Mouse (Mus musculus) heart, adult 8-10 months (tissue): Measurements from ENCODE around the gene Irgc1. TPM values are rescaled to one million over a fixed set of nuclear protein-coding genes. Genes with fewer than 3 reads are reported as not detected.
"Not testable (repeated sequence)": the region's sequence is repeated elsewhere in the genome, so short reads cannot be mapped to it uniquely, and the experiment has no call there.

ENCODE experiments used
- DNase-seq: peaks from one replicate; pipeline ENCODE4 v3.0.0; 2022; ENCODE audit warnings: low spot score
- total RNA-seq, 4 experiments: library from RNA; stranded (reverse); gene quantifications; 2 replicates each; pipeline ENCODE4 v1.2.4; 2022

The Irgc1 gene
- total RNA-seq, 4 experiments from 2014 or later = 0.32 TPM; not detected in 3

DNA sequence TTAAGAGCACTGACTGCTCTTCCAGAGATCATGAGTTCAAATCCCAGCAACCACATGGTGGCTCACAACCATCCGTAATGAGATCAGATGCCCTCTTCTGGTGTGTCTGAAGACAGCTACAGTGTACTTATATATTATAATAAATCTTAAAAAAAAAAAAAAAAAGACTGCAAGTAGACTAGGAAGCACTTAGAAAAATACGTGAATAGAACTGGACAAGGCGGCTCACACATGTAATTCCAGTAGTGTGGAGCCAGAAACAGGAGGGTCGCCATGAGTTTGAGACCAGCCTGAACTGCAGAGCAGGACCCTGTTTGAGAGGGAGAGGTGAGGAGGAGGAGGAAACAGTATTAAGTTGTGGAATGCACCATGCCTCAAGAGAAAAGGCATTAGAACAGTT lies 51.6 kb downstream of the Irgc1 start:
- DNase-seq = not testable (repeated sequence)

DNA sequence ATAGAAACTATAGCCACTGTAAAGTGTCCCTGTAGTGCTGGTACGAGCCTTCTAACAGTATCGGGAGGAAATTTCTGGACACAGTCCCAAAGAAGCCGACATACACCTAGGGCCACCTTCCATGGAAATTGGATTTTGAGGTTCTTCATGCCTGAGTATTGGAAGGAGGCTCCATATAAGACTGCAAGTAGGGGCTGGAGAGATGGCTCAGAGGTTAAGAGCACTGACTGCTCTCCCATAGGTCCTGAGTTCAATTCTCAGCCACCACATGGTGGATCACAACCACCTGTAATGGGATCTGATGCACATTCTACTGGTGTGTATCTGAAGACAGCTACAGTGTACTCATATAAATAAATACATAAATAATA lies 52.0 kb downstream of the Irgc1 start:
- DNase-seq = no peak

DNA sequence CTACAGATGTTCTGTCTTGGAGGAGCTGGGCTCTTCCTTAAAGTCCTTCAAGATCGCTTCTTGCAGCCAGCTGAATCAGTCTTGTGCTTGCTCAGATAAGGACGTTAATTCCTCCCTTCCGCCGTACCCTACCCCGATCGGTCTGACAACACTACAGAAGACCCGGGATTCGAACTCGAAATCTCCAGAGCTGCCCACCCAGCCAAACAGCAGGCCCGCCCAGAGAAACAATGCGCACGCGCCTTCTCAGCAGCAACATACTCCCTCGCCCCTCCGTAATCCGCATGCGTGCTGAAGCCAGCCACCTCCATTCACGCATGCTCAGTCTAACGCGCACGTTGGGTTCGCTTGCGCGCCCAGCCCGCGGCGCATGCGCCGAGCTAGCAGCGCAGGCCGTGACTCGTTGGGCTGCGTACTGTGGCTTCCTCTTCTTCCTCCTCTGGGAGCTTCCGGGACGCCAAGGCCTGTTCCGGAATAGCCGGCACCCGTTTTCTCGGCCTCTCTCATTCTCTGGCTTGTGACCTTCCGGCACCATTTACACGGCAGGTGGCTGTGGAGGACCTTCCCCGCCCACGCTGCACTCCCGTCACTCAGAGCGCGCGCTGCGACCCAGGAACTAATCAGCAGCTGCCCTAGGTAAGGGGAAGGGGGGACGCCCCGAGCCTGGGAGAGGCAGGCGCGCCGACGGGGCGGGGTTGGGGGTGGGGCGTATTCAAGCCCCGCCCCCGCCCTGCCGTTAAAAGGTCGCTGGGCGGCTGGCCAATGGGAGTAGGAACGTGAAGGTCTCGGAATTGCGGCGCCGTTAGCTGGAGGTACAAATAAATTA lies 52.6 kb downstream of the Irgc1 start, which contains the start of gene Smg9:
TSS of gene Smg9 (plus strand) at position 364 of the 826 bp plus-strand sequence.
- DNase-seq = peak; percentile 97

DNA sequence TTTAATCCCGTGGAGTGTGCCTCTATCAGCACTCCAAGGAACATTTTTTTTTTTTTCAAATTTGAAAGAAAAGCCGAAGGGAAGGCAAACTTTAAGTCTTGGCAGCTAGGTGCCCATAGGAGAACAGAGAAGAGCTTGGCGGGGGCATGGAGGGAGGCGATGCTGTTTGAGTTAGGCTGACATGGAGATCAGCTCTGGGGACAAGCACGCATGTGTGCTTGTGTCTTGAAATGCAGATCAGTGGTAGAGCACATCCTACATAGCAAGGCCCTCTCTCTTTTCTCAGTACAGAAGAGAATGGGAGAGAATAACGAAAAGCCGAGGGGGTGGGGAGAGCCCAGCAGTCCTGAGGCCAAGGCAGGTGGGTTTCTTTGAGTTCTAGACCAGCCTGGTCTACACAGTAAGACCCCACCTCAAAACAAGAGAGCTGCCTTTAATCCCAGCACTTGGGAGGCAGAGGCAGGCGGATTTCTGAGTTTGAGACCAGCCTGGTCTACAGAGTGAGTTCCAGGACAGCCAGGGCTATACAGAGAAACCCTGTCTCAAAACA lies 53.7 kb downstream of the Irgc1 start:
- no peak for DNase-seq

DNA sequence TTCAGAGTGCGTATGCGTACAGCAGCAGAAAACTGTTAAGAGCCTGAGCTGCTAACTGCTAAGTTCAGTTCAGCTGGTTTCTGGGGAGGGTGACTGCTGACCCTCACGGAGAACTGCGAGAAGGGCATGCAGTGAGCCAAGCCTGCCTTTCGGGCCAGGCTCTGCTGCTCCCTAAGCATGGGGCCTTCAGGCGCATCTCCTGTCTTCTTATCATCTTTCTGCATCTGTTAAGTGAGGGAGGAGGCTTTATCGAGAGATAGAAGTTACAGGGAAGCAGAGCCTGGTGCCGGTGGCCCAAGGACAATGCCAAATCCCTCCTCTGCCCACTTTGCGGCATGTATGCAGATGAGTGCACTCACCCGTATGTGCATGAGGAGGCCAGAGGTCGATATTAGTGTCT lies 55.3 kb downstream of the Irgc1 start:
- DNase-seq = no peak

DNA sequence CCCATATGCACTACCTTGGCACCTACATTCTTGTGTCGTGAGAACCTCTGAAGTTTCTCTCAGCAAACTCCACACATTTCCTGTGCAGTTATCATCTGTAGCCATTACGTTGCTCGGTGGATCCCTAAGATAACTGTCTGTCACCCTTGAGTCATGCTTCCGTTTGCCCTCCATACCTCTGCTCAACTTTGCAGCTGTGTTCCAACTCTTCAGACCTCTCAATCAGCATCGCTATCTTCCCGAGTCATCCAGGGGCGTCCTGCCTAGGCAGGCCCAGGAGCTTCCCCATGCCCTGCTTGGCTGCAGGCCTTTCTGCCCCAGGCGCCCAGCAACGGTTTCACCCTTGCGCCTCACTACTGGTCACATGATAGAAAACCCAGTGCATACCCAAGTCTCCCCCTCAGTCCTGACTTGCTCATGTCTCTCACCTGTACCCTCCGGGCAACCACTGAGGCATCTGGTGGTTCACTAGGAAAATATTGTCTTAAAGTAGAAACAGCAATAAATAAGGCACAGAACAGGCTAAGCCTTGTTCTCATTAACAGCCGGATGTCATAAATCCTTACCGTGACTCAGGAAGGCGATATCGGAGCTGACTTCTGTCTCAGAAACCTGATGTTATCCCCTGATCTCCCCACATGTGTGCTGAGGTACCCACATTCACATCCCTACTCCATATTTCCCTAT lies 57.5 kb downstream of the Irgc1 start:
- no peak for DNase-seq

DNA sequence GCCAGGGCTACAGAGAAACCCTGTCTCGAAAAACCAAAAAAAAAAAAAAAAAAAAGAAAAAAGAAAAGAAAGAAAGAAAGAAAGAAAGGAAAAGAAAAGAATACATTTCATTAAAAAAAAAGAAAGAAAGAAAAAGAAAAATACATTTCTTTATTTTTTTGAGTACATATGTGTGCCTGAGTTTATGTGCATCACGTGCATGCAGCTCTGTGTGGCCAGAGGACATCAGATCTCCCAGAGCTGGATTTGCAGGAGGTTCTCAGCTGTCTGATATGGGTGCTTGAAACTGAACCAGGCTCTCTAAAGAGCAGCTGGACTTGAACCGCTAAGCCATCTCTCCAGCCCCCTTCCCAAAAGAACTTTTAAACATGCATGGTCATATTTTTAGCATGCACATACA lies 58.0 kb downstream of the Irgc1 start:
- DNase-seq = no peak

DNA sequence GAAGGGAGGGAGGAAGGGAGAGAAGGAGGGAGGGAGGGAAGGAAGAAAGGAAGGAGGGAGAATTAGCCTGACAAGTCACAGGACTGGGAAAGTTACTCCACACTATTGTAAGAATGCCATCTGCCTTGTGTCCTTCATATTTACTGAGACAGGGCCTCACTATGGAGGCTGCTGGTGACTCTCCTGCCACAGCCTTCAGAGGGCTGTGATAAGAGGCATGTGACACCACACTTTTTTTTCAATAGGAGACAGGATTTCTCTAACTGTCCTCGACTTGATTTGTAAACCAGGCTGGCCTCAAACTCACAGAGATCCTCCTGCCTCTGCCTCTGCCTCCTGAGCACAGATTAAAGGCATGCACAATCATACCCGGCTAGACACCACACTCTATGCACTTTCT lies 60.4 kb downstream of the Irgc1 start:
- no peak for DNase-seq

DNA sequence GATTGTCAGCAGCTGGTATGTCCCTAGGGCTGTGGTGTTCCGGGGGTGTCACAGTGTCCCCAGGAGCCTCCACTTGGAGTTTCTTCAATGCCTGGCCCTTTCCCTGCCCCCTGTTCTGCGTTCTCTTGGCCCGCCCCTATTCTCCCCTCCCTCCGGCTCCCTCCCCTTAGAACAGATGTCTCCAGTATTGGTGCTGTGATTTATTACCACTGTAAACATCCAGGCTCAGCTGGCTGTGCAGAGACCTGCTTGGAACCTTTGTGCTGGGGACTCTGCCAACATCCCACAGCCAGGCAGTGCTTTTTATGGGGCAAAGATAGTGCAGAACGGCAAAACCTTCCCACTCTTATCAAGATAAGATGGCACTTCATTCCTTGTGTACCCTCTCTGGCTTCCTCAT lies 61.0 kb downstream of the Irgc1 start:
- no peak for DNase-seq

DNA sequence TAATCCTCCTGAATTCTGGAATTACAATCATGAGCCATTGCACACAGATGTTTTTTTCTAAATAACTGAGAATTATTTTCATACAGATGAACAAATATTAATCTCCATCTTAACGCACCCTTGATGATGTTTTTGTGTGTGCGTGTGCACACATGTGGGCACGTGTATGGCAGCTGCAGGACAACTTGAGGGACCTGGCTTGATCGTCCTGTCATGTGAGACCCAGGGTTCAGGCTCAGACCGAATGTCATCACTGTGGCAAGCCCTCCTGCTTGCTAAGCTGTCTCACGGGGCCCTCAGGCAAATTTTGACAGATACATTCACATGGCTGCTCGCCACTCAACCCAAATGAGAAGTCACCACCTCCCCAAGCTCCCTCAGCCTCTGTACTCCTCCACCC lies 61.6 kb downstream of the Irgc1 start:
- no peak for DNase-seq

DNA sequence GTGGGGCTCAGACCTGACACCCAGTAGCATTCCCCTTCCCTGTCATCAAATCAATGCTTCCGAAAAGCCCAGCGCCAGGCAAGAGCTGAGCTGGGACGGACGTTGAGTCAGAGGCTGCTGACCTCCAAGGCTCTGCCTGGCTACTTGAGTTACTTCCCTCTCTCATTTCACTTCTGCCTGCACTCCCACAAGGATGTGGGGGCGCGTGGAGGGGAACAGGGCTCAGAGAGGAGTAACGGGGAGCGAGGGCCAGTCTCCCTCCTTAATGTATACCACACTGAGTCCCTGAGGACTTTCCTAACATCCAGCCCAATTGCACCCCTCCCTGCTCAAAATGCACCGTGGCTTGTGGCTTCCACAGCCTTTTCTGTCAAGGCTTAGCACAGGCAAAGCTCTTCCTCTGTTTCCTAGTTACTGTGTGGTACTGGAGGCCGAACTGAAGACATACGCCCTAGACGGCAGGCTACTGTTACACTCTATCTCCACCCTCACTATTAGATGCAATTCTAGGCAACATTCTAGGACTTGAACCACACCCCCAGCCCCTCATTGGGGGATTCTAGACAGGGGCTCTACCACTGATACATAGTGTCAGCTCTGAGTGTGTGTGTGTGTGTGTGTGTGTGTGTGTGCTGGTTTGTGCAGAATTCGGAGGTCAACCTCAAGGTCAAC lies 62.4 kb downstream of the Irgc1 start:
- DNase-seq = no peak

DNA sequence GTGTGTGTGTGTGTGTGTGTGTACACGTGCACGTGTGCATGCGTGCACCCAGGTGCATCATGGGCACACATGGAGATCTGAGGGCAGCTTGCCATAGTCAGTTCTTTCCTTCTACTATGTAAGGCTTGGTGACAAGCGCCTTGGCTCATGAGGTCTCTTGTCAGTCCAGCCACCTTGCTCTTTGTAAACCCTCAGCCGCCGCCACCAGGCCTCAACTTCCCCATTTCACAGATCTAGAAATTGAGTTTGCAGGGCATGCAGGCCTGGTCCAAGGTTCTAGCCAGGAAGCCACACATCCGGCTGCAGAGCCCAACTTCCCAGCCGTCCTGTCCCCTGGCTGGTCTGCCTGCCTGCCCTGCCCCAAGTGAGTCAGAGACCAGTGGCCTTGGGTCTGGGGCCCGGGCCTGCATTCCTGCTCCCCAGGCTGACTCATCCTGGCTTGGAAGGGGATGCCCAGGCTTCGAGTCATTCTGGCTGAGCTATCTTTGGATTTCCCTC lies 65.0 kb downstream of the Irgc1 start:
- DNase-seq = peak; percentile 33

DNA sequence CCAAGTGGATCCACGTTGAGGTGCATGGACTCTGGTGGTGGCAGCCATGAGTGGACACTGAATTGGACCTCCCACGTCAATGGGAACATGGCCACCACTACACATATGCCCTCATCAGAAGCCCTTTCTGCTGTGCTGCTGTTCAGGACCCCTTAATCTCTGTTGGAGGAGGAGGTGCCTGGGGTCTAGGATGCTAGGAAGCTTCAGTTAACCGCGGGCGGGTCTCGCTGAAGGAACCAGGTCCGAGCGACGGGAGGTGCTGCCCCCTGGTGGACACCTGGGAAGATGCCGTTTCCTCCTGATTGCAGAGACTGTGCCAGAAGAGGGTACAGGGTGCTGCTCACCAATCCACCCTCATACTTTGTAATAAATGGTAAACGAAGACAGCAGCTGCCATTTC lies 67.3 kb downstream of the Irgc1 start:
- no peak for DNase-seq

DNA sequence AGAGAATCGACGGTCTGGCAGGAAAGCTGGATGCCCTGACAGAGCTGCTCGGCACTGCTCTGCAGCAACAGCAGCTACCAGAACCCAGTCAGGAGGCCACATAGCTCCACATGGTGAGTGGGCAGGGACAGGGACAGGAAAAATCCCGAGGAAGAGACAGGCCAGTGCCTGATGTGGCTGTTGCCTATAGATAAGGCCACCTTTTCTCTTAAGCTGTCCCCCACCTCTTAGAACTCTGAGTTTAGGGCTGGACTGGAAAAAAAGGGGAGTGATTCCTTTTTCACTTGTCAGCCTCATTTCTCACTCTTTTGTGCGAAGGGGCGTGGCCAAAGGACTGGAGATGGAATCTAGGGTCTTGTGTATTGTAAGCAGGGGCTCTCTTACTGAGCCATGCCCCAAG lies 68.0 kb downstream of the Irgc1 start:
- DNase-seq = no peak

DNA sequence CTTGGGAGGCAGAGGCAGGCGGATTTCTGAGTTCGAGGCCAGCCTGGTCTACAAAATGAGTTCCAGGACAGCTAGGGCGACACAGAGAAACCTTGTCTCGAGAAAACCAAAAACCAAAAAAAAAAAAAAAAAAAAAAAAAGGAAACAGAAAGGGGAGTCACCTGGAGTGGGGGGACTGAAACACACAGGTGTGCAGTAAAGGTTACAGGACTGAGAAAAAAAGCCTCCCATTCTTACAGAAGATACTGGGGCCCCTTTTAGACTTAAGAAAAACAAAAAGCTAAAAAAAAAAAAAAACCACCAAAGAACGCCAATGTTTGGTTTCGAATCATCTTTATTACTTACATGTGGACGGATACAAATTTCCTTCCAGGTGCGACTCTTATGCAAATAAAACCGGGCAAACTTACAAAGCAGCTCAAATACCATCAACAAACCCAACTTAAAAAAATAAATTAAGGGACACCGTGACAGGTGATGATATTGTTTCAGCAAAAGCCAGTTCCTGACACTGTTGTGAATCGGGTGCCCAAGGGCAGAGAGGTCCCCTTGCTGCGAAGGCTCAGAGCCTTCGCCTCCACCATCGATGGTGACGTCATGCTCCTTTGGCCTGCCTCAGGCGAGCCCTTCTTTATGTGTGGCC lies 69.2 kb downstream of the Irgc1 start:
- DNase-seq = no peak

Other genes with a start within 250 kb of the Irgc1 start
- gene Zfp111, start 240.9 kb downstream of the Irgc1 start, total RNA-seq = 1 to 10 TPM; 1.8 to 4.3 (median 3.4) TPM
- 1 to 10 TPM; 1.7 to 2.0 (median 1.9) TPM for gene Zfp109, start 214.7 kb downstream of the Irgc1 start, total RNA-seq
- gene Zfp108, start 197.5 kb downstream of the Irgc1 start, total RNA-seq = 1 to 10 TPM; 1.4 to 1.8 (median 1.5) TPM
- gene Zfp93, start 181.9 kb downstream of the Irgc1 start, total RNA-seq = 1 to 10 TPM; 3.5 to 7.4 (median 4.0) TPM
- 1 to 10 TPM; 3.0 to 5.1 (median 3.7) TPM for gene Zfp61, start 151.1 kb downstream of the Irgc1 start, total RNA-seq
- gene Zfp94, start 135.6 kb downstream of the Irgc1 start, total RNA-seq = 1 to 10 TPM; 1.1 to 2.8 (median 2.1) TPM
- under 1 TPM in 1 of 4 experiments, not detected in 3; 0.50 TPM for gene Tescl, start 118.4 kb downstream of the Irgc1 start, total RNA-seq
- gene Lypd5, start 103.1 kb downstream of the Irgc1 start, total RNA-seq = not detected
- 1 to 10 TPM in 1 of 4 experiments, under 1 TPM in 3; 0.44 to 1.3 (median 0.69) TPM for gene Kcnn4, start 82.0 kb downstream of the Irgc1 start, total RNA-seq
- gene Smg9, start 52.7 kb downstream of the Irgc1 start, total RNA-seq = 1 to 10 TPM; 5.9 to 8.3 (median 8.0) TPM
- 1 to 10 TPM; 1.7 to 9.2 (median 2.6) TPM for gene Plaur, start 10.2 kb upstream of the Irgc1 start, total RNA-seq
- gene Cadm4, start 29.7 kb upstream of the Irgc1 start, total RNA-seq = 10 to 100 TPM; 16.6 to 22.0 (median 18.7) TPM
- gene Zfp428, start 54.7 kb upstream of the Irgc1 start, total RNA-seq = 10 to 100 TPM; 15.1 to 17.1 (median 15.6) TPM
- gene AC161166.1, start 60.2 kb upstream of the Irgc1 start, total RNA-seq = not detected
- gene Irgq, start 78.4 kb upstream of the Irgc1 start, total RNA-seq = 10 to 100 TPM; 16.2 to 20.0 (median 18.2) TPM
- gene Pinlyp, start 93.8 kb upstream of the Irgc1 start, total RNA-seq = not detected
- 10 to 100 TPM; 19.7 to 30.8 (median 27.1) TPM for gene Xrcc1, start 94.0 kb upstream of the Irgc1 start, total RNA-seq
- gene Ethe1, start 135.2 kb upstream of the Irgc1 start, total RNA-seq = 10 to 100 TPM; 66.1 to 75.2 (median 70.0) TPM
- gene Zfp575, start 135.3 kb upstream of the Irgc1 start, total RNA-seq = under 1 TPM in 1 of 4 experiments, not detected in 3; 0.09 TPM
- gene Phldb3, start 158.5 kb upstream of the Irgc1 start, total RNA-seq = under 1 TPM; 0.35 to 0.83 (median 0.39) TPM
- not detected for gene Lypd3, start 184.3 kb upstream of the Irgc1 start, total RNA-seq
- gene Tex101, start 224.4 kb upstream of the Irgc1 start, total RNA-seq = not detected